Mouse (Mus musculus) lung, postnatal 0 days (tissue): ENCODE results near the gene Pycard.

Experiments used
- CTCF ChIP-seq: IDR thresholded peaks from 2 replicates; pipeline ENCODE4 v1.5.1; 2016; ENCODE audit warnings: antibody characterized with exemption, mild to moderate bottlenecking
- EP300 ChIP-seq: IDR thresholded peaks from 2 replicates; pipeline ENCODE4 v1.6.1; 2016; ENCODE audit warnings: antibody characterized with exemption, mild to moderate bottlenecking, control low read depth

DNA sequence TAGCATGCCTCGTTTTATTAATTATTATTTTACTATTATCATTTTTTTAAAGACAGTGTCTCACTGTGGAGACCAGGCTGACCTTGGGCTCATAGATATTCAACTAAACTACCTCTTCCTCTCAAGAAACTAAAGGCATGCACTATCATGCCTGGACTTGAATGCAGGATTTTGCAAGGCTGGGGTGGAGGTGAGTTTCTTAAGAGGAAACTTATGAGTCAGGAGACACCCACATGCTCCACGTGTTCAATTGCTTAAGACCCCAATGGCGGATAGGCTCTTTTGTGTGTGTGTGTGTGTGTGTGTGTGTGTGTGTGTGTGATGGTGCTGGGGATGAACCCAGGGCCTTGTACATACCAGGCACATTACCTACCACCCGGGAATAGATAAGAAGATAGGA lies 31.7 kb upstream of the Pycard start:
- TF ChIP-seq CTCF = no peak
- TF ChIP-seq EP300 = no peak
